Mouse (Mus musculus) cerebellum, adult 11-12 months (tissue): ENCODE results near the gene Cux1.

ENCODE experiments used
- DNase-seq: peaks from one replicate; pipeline ENCODE4 v3.0.0; 2022

Gene Cux1

GRCm38 (mm10) chr5:136291562-136291961 is 275.7 kb downstream of the Cux1 start:
- no peak for DNase-seq

- no peak for DNase-seq
These were observed 277.5 kb downstream of the Cux1 start for GRCm38 (mm10) chr5:136289776-136290175.

DNA sequence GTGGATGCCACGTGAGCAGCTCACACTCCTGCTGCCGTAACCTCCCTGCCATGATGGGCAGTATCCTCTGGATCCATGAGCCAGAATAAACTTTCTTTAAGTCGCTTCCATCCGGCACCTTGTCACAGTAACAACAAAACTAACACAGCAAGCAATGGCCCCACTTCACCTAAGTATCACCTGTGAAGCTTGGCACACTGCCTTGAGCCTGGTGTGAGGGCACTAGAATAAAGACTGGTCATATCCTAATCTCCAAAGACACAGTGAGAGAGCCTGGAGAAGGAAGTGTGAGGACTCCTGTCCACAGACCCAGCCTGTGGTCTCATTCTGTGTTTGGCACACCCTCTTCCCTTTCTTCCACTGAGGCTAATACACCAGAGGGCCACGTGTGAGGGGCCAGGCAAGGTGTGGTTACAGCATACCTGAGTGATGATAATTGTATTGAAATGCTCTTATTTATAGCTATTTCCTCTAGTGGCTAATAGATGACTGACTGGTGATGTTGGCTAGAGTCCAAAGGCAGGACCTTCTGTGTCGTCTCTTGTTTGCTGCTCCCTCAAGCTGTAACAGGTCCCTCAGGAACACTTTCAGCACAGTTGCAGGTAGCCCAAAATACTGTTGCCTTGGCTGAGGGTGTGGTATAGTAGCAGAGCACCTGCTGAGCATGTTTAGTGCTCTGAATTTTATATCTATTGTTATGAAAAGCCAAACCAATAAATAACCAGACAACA is 278.8 kb downstream of the Cux1 start:
- peak; percentile 39 for DNase-seq

DNA sequence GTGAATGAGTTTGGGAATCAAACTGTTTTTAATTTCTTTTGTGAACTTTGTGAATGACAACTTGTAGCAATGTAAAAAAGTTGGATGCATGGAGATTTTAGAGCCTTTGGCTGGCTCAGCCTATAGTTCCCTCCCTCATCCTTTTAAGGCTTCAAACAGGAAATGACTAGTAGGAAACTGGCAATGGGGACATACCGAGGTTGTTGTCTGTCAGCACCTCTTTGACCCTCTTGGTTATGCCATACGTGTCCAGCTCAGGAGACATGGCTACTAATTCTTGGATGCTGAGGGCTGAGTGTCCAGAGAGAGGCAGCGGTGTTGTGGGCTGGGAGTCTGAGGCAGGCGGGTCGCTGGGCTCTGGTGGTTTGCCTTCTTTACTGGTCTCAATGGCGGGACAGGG is 280.7 kb downstream of the Cux1 start:
- DNase-seq, result no peak

GRCm38 (mm10) chr5:136285106-136285505 is 282.2 kb downstream of the Cux1 start:
- DNase-seq, result no peak

- DNase-seq, result no peak
These were observed 285.9 kb downstream of the Cux1 start for GRCm38 (mm10) chr5:136281351-136281750.

- DNase-seq, result no peak
These were observed 292.6 kb downstream of the Cux1 start for GRCm38 (mm10) chr5:136274739-136275138.

DNA sequence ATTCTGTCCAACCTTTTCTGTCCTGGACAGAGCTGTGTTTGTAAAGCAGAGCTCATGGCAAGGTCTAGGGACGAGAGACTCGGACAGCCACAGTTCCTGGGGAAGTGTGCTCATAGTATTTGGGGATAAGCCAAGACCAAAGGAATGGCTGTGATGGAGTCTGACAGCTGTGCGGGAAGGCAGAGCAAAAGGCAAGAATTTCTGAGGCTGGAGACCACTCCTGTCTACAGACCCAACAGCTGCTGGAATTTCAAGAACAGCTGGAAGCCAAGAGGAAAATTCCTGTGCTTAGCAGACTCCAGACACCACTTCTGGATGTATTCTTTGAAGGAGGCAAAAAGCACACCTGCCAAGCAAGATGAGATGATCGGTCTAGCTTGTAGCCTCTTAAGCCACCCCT is 297.4 kb downstream of the Cux1 start:
- no peak for DNase-seq

GRCm38 (mm10) chr5:136266077-136266476 is 301.2 kb downstream of the Cux1 start:
- no peak for DNase-seq

- DNase-seq, result no peak
These were observed 303.9 kb downstream of the Cux1 start for GRCm38 (mm10) chr5:136263342-136263741.

DNA sequence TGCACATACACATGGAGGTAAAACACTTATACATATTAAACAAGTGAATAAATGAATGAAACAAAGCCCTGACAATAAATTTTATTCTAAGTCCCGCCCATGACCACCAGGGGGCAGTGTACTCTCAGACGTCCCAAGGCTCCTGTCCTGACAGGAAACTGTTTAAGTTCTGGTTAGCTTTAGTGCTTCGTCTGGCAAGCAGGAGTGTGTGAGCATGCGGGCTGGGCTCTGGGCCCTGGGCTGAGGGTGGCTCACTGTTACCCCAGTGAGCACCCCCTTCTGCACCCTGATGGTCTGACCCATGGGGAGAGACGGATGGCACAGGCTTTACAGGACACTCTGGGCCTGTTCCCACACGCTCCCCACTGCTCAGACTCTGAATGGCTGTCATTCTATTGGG is 308.4 kb downstream of the Cux1 start:
- DNase-seq, result peak; percentile 32

DNA sequence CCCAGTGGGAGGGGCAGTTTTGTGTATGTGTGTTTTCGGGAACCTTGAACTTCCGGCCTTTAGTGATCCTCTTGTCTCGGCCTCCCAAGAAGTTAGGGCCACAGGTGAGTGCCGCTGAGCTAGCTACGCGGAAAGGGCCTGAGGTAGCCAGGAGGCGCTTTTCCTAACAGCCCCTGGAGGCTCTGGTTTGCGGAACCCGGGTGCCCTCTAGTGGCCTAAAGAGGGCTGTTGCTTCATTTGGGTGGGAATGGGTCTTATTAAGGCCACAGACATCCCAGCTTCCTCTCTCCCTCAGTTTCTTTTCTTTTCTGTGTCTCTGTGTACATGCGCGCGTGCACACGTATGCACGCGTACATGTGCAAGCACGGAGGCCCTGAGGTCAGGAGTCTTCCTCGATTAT is 314.4 kb downstream of the Cux1 start:
- peak; percentile 52 for DNase-seq

- no peak for DNase-seq
These were observed 316.3 kb downstream of the Cux1 start for GRCm38 (mm10) chr5:136251004-136251403.

DNA sequence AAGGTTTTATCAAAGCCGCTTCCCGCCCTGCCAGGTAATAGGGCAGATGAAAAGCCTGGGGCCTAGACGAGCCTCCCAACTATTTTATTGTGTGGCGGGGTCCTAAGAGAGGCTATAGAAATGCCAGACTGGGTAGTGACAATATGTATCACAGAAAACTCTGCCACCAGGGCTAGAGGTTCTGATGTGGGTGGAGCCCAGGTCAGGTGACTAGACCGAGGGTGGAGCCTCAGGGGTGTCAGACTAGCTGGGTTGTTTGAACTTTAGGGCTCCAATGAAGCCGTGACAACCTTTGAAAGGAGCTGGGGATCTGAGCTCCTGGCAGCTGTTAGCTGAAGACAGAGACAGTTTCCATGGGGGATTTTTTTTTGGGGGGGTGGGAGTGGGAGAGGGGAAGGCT is 318.8 kb downstream of the Cux1 start:
- no peak for DNase-seq

GRCm38 (mm10) chr5:136246452-136246838 is 320.8 kb downstream of the Cux1 start, which contains the start of gene Sh2b2:
TSS of gene Sh2b2 (minus strand) at chr5:136246556.
- DNase-seq, result no peak

- no peak for DNase-seq
These were observed 321.5 kb downstream of the Cux1 start for GRCm38 (mm10) chr5:136245541-136246451.

GRCm38 (mm10) chr5:136244762-136245540 is 322.3 kb downstream of the Cux1 start:
- peak; percentile 38 for DNase-seq

DNA sequence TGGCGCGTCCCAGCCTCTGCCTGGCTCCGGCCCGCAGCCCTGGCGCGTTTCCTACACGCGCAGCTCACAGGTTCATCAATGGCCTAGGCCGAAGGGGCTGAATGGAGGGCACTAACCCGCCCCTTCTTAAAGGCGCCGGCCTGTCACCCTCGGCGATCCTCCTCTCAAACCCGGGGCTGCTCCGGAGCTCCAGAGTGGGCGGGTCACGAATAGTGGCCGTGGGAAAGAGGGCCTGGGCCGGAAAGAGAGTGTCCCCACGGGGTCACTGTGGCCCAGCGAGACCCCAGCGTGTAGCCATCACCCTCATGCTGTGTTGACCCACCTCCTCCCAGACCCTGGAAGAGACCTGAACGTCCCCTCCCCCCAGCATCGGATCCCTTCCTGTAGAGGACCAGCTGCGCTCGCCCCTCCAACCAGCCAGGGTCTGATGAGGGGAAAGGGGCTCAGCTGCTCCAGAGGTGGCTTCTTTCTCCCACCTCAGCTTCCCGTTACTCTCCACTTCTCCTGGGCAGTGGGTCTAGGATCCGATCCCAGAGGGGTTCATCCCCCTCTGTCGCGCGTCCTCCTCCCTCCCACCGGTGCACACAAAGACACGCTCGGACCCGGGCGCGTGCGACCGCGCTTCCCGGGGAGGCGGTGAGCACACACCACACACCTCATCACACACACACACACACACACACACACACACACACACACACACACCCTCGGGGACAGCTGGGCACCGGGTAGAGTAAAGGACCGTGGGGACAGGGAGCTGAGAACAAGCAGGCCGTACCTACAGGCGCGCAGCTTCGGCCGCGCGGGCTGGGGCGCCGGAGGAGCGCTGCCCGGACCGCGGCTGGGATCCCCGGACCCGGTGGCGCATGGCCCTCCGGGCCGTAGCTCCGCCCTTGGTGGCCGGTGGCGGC is 323.2 kb downstream of the Cux1 start:
- no peak for DNase-seq

DNA sequence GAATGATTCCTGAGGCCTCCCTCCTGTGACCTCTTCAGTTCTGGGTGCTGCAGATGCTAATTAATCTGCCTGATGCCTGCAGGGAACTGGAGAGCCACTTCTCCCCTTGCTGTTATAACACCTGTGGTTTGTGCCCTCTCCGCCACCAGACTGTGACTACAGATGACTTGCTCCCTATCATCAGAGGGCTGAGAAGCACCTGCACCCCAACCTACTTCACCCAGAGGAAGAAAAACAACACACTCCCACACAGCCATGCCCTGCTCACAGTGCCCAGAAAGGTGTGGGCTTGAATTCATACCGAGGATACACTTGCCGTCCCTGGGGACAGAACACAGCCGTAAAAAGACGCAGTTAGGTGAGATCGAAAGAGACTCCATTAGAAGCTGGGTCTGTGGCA is 326.1 kb downstream of the Cux1 start:
- DNase-seq, result no peak

- DNase-seq, result no peak
These were observed 326.9 kb downstream of the Cux1 start for GRCm38 (mm10) chr5:136240381-136240780.

DNA sequence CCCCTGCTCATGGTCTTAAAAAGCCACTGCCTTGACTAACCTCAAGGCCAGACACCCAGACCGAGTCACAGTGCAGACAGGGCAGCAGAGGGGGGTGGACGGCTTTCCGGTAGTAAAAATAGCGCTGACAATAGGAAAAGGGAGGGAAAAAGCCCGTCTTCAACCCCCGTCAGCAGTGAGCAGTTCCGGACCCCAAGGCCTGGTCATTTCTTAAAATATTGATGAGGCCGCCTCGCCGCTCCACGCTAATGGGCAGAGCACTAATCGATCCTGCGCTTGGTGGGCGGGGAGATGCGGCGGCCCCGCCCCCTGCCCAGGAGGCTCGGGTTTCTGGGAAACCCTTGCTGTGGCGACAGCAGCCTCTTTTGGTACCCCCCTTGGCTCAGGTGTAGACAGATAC is 329.7 kb downstream of the Cux1 start:
- no peak for DNase-seq

GRCm38 (mm10) chr5:136236611-136237010 is 330.7 kb downstream of the Cux1 start:
- no peak for DNase-seq
